Mouse (Mus musculus) neural tube, embryonic 15.5 days (tissue): Measurements from ENCODE around the gene H2al1k. TPM values are rescaled to one million over a fixed set of nuclear protein-coding genes. Genes with fewer than 3 reads are reported as not detected.
"Not testable (repeated sequence)": the region's sequence is repeated elsewhere in the genome, so short reads cannot be mapped to it uniquely, and the experiment has no call there.

Source experiments
- ATAC-seq: fragments of 200-750 bp; cut with Nextera tagmentation; 2 replicates; pipeline ENCODE4 v1.8.0; 2017; ENCODE audit warnings: mild to moderate bottlenecking, moderate TSS enrichment, moderate library complexity; ENCODE audit not compliant: low FRiP score
- H3K27ac ChIP-seq: fragments of 300-500 bp; sonication (generic); replicated peaks from 2 replicates; pipeline ENCODE4 v1.5.1; 2015; ENCODE audit warnings: mild to moderate bottlenecking, inconsistent platforms
- H3K27me3 ChIP-seq: fragments of 300-500 bp; sonication (generic); replicated peaks from 2 replicates; pipeline ENCODE4 v1.6.1; 2015; ENCODE audit warnings: inconsistent platforms
- H3K36me3 ChIP-seq: fragments of 300-500 bp; sonication (generic); 2 replicates; pipeline ENCODE4 v1.6.1; 2015; ENCODE audit warnings: inconsistent platforms
- H3K4me1 ChIP-seq: fragments of 300-500 bp; sonication (generic); 2 replicates; pipeline ENCODE4 v1.6.1; 2015; ENCODE audit warnings: inconsistent platforms
- H3K4me2 ChIP-seq: fragments of 300-500 bp; sonication (generic); 2 replicates; pipeline ENCODE4 v1.6.1; 2015; ENCODE audit warnings: inconsistent platforms, mild to moderate bottlenecking, moderate library complexity
- H3K4me3 ChIP-seq: fragments of 300-500 bp; sonication (generic); replicated peaks from 2 replicates; pipeline ENCODE4 v1.5.1; 2015; ENCODE audit warnings: mild to moderate bottlenecking, inconsistent platforms
- H3K9ac ChIP-seq: fragments of 300-500 bp; sonication (generic); replicated peaks from 2 replicates; pipeline ENCODE4 v1.6.1; 2015; ENCODE audit warnings: mild to moderate bottlenecking, inconsistent platforms
- H3K9me3 ChIP-seq: fragments of 300-500 bp; sonication (generic); replicated peaks from 2 replicates; pipeline ENCODE4 v1.6.1; 2016; ENCODE audit warnings: inconsistent platforms
- WGBS: fragments of 180-500 bp; shearing (Covaris S2); methylation state at CpG from one replicate; pipeline ENCODE4 v1.1.7; 2015; ENCODE audit warnings: mixed read lengths; 5-methylcytosine and 5-hydroxymethylcytosine counted together
- polyA plus RNA-seq: library from polyadenylated mRNA; unstranded; fragments of >200 nt; fragmentation: Nextera tagmentation; extraction: Ambion mirVana; gene quantifications from 2 replicates; pipeline ENCODE4 v1.2.1, GENCODE M21; 2015

The H2al1k gene
- not detected in 2 replicates for polyA plus RNA-seq

- not testable (repeated sequence) for H3K4me3 ChIP-seq, H3K4me2 ChIP-seq, H3K4me1 ChIP-seq, H3K27ac ChIP-seq, ATAC-seq, H3K27me3 ChIP-seq, H3K9ac ChIP-seq, H3K36me3 ChIP-seq, H3K9me3 ChIP-seq
- WGBS = no CpG with 5 or more reads among the region's 2 CpGs
These were observed at the start of gene H2al1k for GRCm38 (mm10) chrX:9350327-9350726. Gene H2al1k (plus strand): TSS chrX:9350627.

GRCm38 (mm10) chrX:9302791-9303190 is 47.6 kb upstream of the H2al1k start:
- ATAC-seq = no peak
- H3K27me3 ChIP-seq = no peaks in the 10 kb centered on the region
- H3K4me1 ChIP-seq = no peaks in the 10 kb centered on the region
- no peaks in the 10 kb centered on the region for H3K36me3 ChIP-seq
- H3K4me3 ChIP-seq = no peak overlapping the region
- H3K9ac ChIP-seq = no peak overlapping the region
- H3K9me3 ChIP-seq = no peaks in the 10 kb centered on the region
- H3K27ac ChIP-seq = no peak overlapping the region
- H3K4me2 ChIP-seq = no peak overlapping the region
- WGBS = 87% methylated on average over 5 of the region's 5 CpGs

- no peak overlapping the region for H3K9ac ChIP-seq
- H3K4me2 ChIP-seq = no peak overlapping the region
- no peaks in the 10 kb centered on the region for H3K36me3 ChIP-seq
- no peak overlapping the region for H3K27ac ChIP-seq
- H3K9me3 ChIP-seq = no peaks in the 10 kb centered on the region
- H3K4me3 ChIP-seq = no peak overlapping the region
- H3K27me3 ChIP-seq = no peaks in the 10 kb centered on the region
- no peak for ATAC-seq
- 83% methylated on average over 1 of the region's 1 CpGs for WGBS
- H3K4me1 ChIP-seq = no peaks in the 10 kb centered on the region
These were observed 47.0 kb upstream of the H2al1k start for GRCm38 (mm10) chrX:9303455-9303854.

DNA sequence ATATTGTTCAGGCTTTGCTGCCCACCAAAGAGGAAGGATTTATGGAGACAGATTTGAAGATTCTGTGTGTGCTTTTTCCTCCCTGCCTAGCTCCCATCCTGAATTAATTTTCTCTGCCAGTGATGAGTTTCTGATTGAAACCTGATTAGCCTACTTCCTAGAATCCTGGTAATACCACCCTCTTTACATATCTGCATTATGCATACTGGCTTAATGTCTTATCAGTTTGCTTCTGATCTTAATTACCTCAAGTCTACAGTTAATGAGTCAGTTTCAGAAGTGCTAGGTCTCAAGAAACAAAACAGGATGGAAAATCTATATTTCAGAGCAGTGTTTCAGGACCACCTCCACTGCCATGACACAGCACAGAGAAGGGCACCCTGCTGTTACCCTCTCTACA is 34.0 kb upstream of the H2al1k start:
- not testable (repeated sequence) for H3K9ac ChIP-seq, ATAC-seq, H3K9me3 ChIP-seq, H3K4me2 ChIP-seq, H3K4me3 ChIP-seq, H3K27me3 ChIP-seq, H3K27ac ChIP-seq, H3K36me3 ChIP-seq, H3K4me1 ChIP-seq

- H3K4me3 ChIP-seq, H3K4me2 ChIP-seq, ATAC-seq, H3K27ac ChIP-seq, H3K9me3 ChIP-seq, H3K36me3 ChIP-seq, H3K9ac ChIP-seq, H3K4me1 ChIP-seq, H3K27me3 ChIP-seq: not testable (repeated sequence)
- 91% methylated on average over 26 of the region's 26 CpGs for WGBS
These were observed 22.5 kb upstream of the H2al1k start for GRCm38 (mm10) chrX:9327954-9328353.

- H3K9me3 ChIP-seq, H3K36me3 ChIP-seq, H3K27ac ChIP-seq, H3K4me3 ChIP-seq, H3K9ac ChIP-seq, ATAC-seq, H3K4me2 ChIP-seq, H3K27me3 ChIP-seq, H3K4me1 ChIP-seq: not testable (repeated sequence)
- WGBS = 88% methylated on average over 12 of the region's 12 CpGs
These were observed 18.0 kb upstream of the H2al1k start for GRCm38 (mm10) chrX:9332366-9332962.

GRCm38 (mm10) chrX:9333035-9333434 is 17.4 kb upstream of the H2al1k start:
- H3K4me2 ChIP-seq, ATAC-seq, H3K9me3 ChIP-seq, H3K4me1 ChIP-seq, H3K27me3 ChIP-seq, H3K4me3 ChIP-seq, H3K27ac ChIP-seq, H3K9ac ChIP-seq, H3K36me3 ChIP-seq: not testable (repeated sequence)
- WGBS = 61% methylated on average over 2 of the region's 2 CpGs

- not testable (repeated sequence) for H3K4me2 ChIP-seq, H3K36me3 ChIP-seq, H3K9me3 ChIP-seq, H3K4me1 ChIP-seq, H3K27ac ChIP-seq, H3K27me3 ChIP-seq, H3K4me3 ChIP-seq, ATAC-seq, H3K9ac ChIP-seq
- WGBS = 57% methylated on average over 1 of the region's 1 CpGs
These were observed 15.4 kb upstream of the H2al1k start for GRCm38 (mm10) chrX:9334996-9335395.

DNA sequence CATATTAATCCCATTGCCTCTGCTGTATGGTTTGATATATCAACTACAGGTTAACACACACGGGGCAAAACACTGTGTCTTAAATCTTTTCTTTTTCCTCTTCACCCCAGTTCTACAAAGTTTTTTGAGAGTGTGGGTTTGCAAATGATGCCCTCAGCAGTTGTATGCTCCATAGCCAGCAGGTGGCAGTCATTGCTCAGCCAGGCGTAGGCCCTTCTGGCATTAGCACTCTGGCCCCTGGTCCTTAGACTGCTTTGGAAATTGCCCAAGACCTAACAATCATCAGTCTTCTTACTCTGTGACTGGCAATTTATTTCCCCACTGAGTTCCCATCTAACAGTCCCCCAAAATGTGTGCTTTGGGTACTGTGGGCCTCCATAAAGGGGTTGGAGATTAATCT is 23.6 kb downstream of the H2al1k start:
- H3K27ac ChIP-seq, H3K36me3 ChIP-seq, H3K4me3 ChIP-seq, H3K9ac ChIP-seq, H3K4me2 ChIP-seq, H3K4me1 ChIP-seq, H3K27me3 ChIP-seq, H3K9me3 ChIP-seq: not testable (repeated sequence)
- peak; percentile 72; the same call in 1 of the 2 replicates for ATAC-seq
- WGBS = 18% methylated on average over 2 of the region's 2 CpGs

GRCm38 (mm10) chrX:9375927-9376326 is 25.5 kb downstream of the H2al1k start:
- not testable (repeated sequence) for H3K9me3 ChIP-seq, H3K4me3 ChIP-seq, ATAC-seq, H3K36me3 ChIP-seq, H3K27ac ChIP-seq, H3K9ac ChIP-seq, H3K4me2 ChIP-seq, H3K4me1 ChIP-seq, H3K27me3 ChIP-seq

Other genes with a start within 250 kb of the H2al1k start
- not detected in 2 replicates for gene 4930402K13Rik, start 246.1 kb upstream of the H2al1k start, polyA plus RNA-seq
- 2.8 and 3.1 TPM in 2 replicates for gene Lancl3, start 150.7 kb upstream of the H2al1k start, polyA plus RNA-seq
- 0.23 TPM in 1 of 2 replicates, not detected in the other for gene Gm14862, start 93.7 kb upstream of the H2al1k start, polyA plus RNA-seq
- 5.2 and 5.7 TPM in 2 replicates for gene Xk, start 77.9 kb upstream of the H2al1k start, polyA plus RNA-seq
- gene H2al1m, start 66.9 kb upstream of the H2al1k start, polyA plus RNA-seq = not detected in 2 replicates
- 0.86 and 1.8 TPM in 2 replicates for gene Cybb, start 137.1 kb downstream of the H2al1k start, polyA plus RNA-seq
- gene H2al1o, start 221.8 kb downstream of the H2al1k start, polyA plus RNA-seq = not detected in 2 replicates